Mouse (Mus musculus) heart, embryonic 14.5 days (tissue): ENCODE data around the gene Olfr1141. TPM values are rescaled to one million over a fixed set of nuclear protein-coding genes. Genes with fewer than 3 reads are reported as not detected.

Source experiments
- ATAC-seq: fragments of 200-750 bp; cut with Nextera tagmentation; 2 replicates; pipeline ENCODE4 v1.8.0; 2017; ENCODE audit warnings: low read depth, moderate TSS enrichment; ENCODE audit not compliant: insufficient number of reproducible peaks, insufficient read depth, low FRiP score
- H3K27ac ChIP-seq, 2 experiments: fragments of 200-500 bp in 1 of 2; fragments of 300-500 bp in 1 of 2; sonication (generic) in 1 of 2; replicated peaks in 1 of 2; 2 replicates each; pipeline ENCODE4 v1.5.1; 2012 to 2014; ENCODE audit warnings: low read depth in 2 of 2, low read length in 2 of 2, control low read depth in 1 of 2, mild to moderate bottlenecking in 1 of 2, mixed read lengths in 1 of 2; ENCODE audit not compliant: control insufficient read depth in 1 of 2, insufficient read depth in 1 of 2
- H3K27me3 ChIP-seq: fragments of 300-500 bp; sonication (generic); 2 replicates; pipeline ENCODE4 v1.6.1; 2014; ENCODE audit warnings: mild to moderate bottlenecking, low read length, control low read depth; ENCODE audit not compliant: control insufficient read depth, insufficient read depth
- H3K36me3 ChIP-seq: fragments of 300-500 bp; sonication (generic); 2 replicates; pipeline ENCODE4 v1.6.1; 2014; ENCODE audit warnings: mild to moderate bottlenecking, control low read depth, low read length, mixed read lengths; ENCODE audit not compliant: control insufficient read depth, insufficient read depth
- H3K4me1 ChIP-seq, 2 experiments: fragments of 200-500 bp in 1 of 2; fragments of 300-500 bp in 1 of 2; sonication (generic) in 1 of 2; 2 replicates each; pipeline ENCODE4 v1.6.1; 2012 to 2014; ENCODE audit warnings: low read length in 2 of 2, control low read depth in 1 of 2, mixed read lengths in 1 of 2; ENCODE audit not compliant: control insufficient read depth in 2 of 2, insufficient read depth in 2 of 2
- H3K4me2 ChIP-seq: fragments of 300-500 bp; sonication (generic); 2 replicates; pipeline ENCODE4 v1.6.1; 2014; ENCODE audit warnings: mild to moderate bottlenecking, low read length
- H3K4me3 ChIP-seq, 2 experiments: fragments of 200-500 bp in 1 of 2; fragments of 300-500 bp in 1 of 2; sonication (generic) in 1 of 2; 2 replicates each; pipeline ENCODE4 v1.5.1; 2012 to 2014; ENCODE audit warnings: low read length in 2 of 2, mild to moderate bottlenecking in 2 of 2, control low read depth in 1 of 2, low read depth in 1 of 2, moderate library complexity in 1 of 2; ENCODE audit not compliant: control insufficient read depth in 1 of 2, insufficient read depth in 1 of 2
- H3K9ac ChIP-seq: fragments of 300-500 bp; sonication (generic); 2 replicates; pipeline ENCODE4 v1.6.1; 2014; ENCODE audit warnings: mild to moderate bottlenecking, low read length
- H3K9me3 ChIP-seq: fragments of 300-500 bp; sonication (generic); 2 replicates; pipeline ENCODE4 v1.6.1; 2016; ENCODE audit warnings: low read length, control low read depth; ENCODE audit not compliant: control insufficient read depth
- WGBS: fragments of 180-500 bp; shearing (Covaris S2); extraction: QIAGEN DNeasy Blood & Tissue Kit; methylation state at CpG from one replicate; pipeline ENCODE4 v1.1.7; 2014; 5-methylcytosine and 5-hydroxymethylcytosine counted together
- polyA plus RNA-seq: library from polyadenylated mRNA; unstranded; fragments of >200 nt; fragmentation: Nextera tagmentation; extraction: Ambion mirVana; gene quantifications from 2 replicates; pipeline ENCODE4 v1.2.1, GENCODE M21; 2014

Olfr1141 gene
- not detected in 2 replicates for polyA plus RNA-seq

GRCm38 (mm10) chr2:87753891-87754290 lies at the start of gene Olfr1141:
Olfr1141 (minus strand) TSS chr2:87753991.
- no peaks in the 10 kb centered on the region for H3K9me3 ChIP-seq
- no peak for ATAC-seq
- no peak within 1 kb of the TSS for H3K4me3 ChIP-seq
- no peak within 1 kb of the TSS for H3K27ac ChIP-seq
- no peaks in the 10 kb centered on the region for H3K36me3 ChIP-seq
- H3K27me3 ChIP-seq = no peaks in the 10 kb centered on the region
- no peak within 1 kb of the TSS for H3K9ac ChIP-seq
- WGBS = 75% methylated on average over 1 of the region's 1 CpGs
- no peak within 1 kb of the TSS for H3K4me2 ChIP-seq
- no peaks in the 10 kb centered on the region for H3K4me1 ChIP-seq

- Histone ChIP-seq H3K9me3 (no peaks in the 10 kb centered on the region), H3K9ac (no peak within 1 kb of the TSS), H3K4me1 (no peaks in the 10 kb centered on the region), H3K27me3 (no peaks in the 10 kb centered on the region), H3K4me2 (no peak within 1 kb of the TSS), H3K36me3 (no peaks in the 10 kb centered on the region), H3K27ac (no peak within 1 kb of the TSS), H3K4me3 (no peak within 1 kb of the TSS)
- ATAC-seq = no peak
These were observed 46.5 kb upstream of the Olfr1141 start, which contains the start of gene Olfr1143 for GRCm38 (mm10) chr2:87800292-87800691. Olfr1143 (plus strand) TSS chr2:87800592.

GRCm38 (mm10) chr2:87779183-87779582 lies 25.4 kb upstream of the Olfr1141 start, which contains the start of gene Olfr152:
Olfr152 (plus strand) TSS chr2:87779483.
- no peak for ATAC-seq
- Histone ChIP-seq H3K4me1 (no peaks in the 10 kb centered on the region), H3K9ac (no peak within 1 kb of the TSS), H3K27ac (no peak within 1 kb of the TSS), H3K9me3 (no peaks in the 10 kb centered on the region), H3K4me3 (no peak within 1 kb of the TSS), H3K36me3 (no peaks in the 10 kb centered on the region), H3K27me3 (no peaks in the 10 kb centered on the region), H3K4me2 (no peak within 1 kb of the TSS)
- 82% methylated on average over 4 of the region's 4 CpGs for WGBS

- no peak overlapping the region for H3K4me2 ChIP-seq
- H3K4me1 ChIP-seq = no peaks in the 10 kb centered on the region
- H3K9ac ChIP-seq = no peak overlapping the region
- H3K4me3 ChIP-seq = no peak overlapping the region
- no peak for ATAC-seq
- H3K9me3 ChIP-seq = no peaks in the 10 kb centered on the region
- no peaks in the 10 kb centered on the region for H3K27me3 ChIP-seq
- H3K27ac ChIP-seq = no peak overlapping the region
- 38% methylated on average over 1 of the region's 1 CpGs for WGBS
- H3K36me3 ChIP-seq = no peaks in the 10 kb centered on the region
These were observed 22.4 kb upstream of the Olfr1141 start for GRCm38 (mm10) chr2:87776143-87776542.

- H3K4me3 ChIP-seq = no peak within 1 kb of the TSS
- no peak for ATAC-seq
- H3K27ac ChIP-seq = no peak within 1 kb of the TSS
- H3K36me3 ChIP-seq = no peaks in the 10 kb centered on the region
- no peaks in the 10 kb centered on the region for H3K27me3 ChIP-seq
- WGBS = 80% methylated on average over 3 of the region's 3 CpGs
- no peaks in the 10 kb centered on the region for H3K4me1 ChIP-seq
- H3K9me3 ChIP-seq = no peaks in the 10 kb centered on the region
- H3K4me2 ChIP-seq = no peak within 1 kb of the TSS
- no peak within 1 kb of the TSS for H3K9ac ChIP-seq
These were observed 10.3 kb downstream of the Olfr1141 start, which contains the start of gene Olfr1140 for GRCm38 (mm10) chr2:87743452-87743851. Olfr1140 (plus strand) TSS chr2:87743752.

- 66% methylated on average over 1 of the region's 1 CpGs for WGBS
- no peak within 1 kb of the TSS for H3K27ac ChIP-seq
These were observed 13.9 kb downstream of the Olfr1141 start, which contains the start of gene Olfr1138 for GRCm38 (mm10) chr2:87739878-87740277. Olfr1138 (minus strand) TSS chr2:87739978.

GRCm38 (mm10) chr2:87713079-87713478 lies 40.7 kb downstream of the Olfr1141 start, which contains the start of gene Olfr1137:
Olfr1137 (minus strand) TSS chr2:87713179.
- no peaks in the 10 kb centered on the region for H3K36me3 ChIP-seq
- H3K27ac ChIP-seq = no peak within 1 kb of the TSS
- no peak within 1 kb of the TSS for H3K4me2 ChIP-seq
- no peaks in the 10 kb centered on the region for H3K27me3 ChIP-seq
- H3K9ac ChIP-seq = no peak within 1 kb of the TSS
- no peaks in the 10 kb centered on the region for H3K4me1 ChIP-seq
- H3K9me3 ChIP-seq = no peaks in the 10 kb centered on the region
- ATAC-seq = no peak
- no peak within 1 kb of the TSS for H3K4me3 ChIP-seq

More at GRCm38 (mm10) chr2:87739878-87740277, 13.9 kb downstream of the Olfr1141 start, which contains the start of gene Olfr1138:
- Histone ChIP-seq H3K27me3 (no peaks in the 10 kb centered on the region), H3K36me3 (no peaks in the 10 kb centered on the region), H3K4me3 (no peak within 1 kb of the TSS), H3K9ac (no peak within 1 kb of the TSS), H3K9me3 (no peaks in the 10 kb centered on the region), H3K4me1 (no peaks in the 10 kb centered on the region), H3K4me2 (no peak within 1 kb of the TSS)
- no peak for ATAC-seq
